Mouse (Mus musculus) small intestine, adult 2 months (tissue): ENCODE measurements around the gene Hrh2.

Experiments
- CTCF ChIP-seq: fragments of 200-500 bp; IDR thresholded peaks from 2 replicates; pipeline ENCODE4 v1.5.1; 2012; ENCODE audit warnings: low read depth, mild to moderate bottlenecking, control low read depth, inconsistent platforms, low read length, moderate library complexity, mixed read lengths; ENCODE audit not compliant: insufficient replicate concordance, insufficient read length; ENCODE audit errors: extremely low read depth
- POLR2A ChIP-seq: fragments of 200-500 bp; IDR thresholded peaks from 2 replicates; pipeline ENCODE4 v1.6.1; 2012; ENCODE audit warnings: low read depth, mild to moderate bottlenecking, control low read depth, inconsistent platforms, low read length, moderate library complexity

- TF ChIP-seq CTCF, result peak; percentile 38; the same call in 1 of the 2 replicates
- TF ChIP-seq POLR2A, result no peak
These were observed 50.5 kb downstream of the Hrh2 start for GRCm38 (mm10) chr13:54242380-54242779.
